Mouse (Mus musculus) hindbrain, postnatal 0 days (tissue): Measurements from ENCODE around the gene Tmem14a. TPM values are rescaled to one million over a fixed set of nuclear protein-coding genes. Genes with fewer than 3 reads are reported as not detected.
"Not testable (repeated sequence)": the region's sequence is repeated elsewhere in the genome, so short reads cannot be mapped to it uniquely, and the experiment has no call there.

Source experiments
- ATAC-seq: fragments of 200-750 bp; cut with Nextera tagmentation; 2 replicates; pipeline ENCODE4 v1.8.0; 2017; ENCODE audit warnings: mild to moderate bottlenecking, moderate TSS enrichment, moderate library complexity
- DNase-seq: peaks from one replicate; pipeline ENCODE4 v3.0.0-alpha.2; 2015; ENCODE audit warnings: low spot score
- H3K27ac ChIP-seq: fragments of 300-500 bp; sonication (generic); 2 replicates; pipeline ENCODE4 v1.5.1; 2014; ENCODE audit warnings: mild to moderate bottlenecking
- H3K27me3 ChIP-seq: fragments of 300-500 bp; sonication (generic); 2 replicates; pipeline ENCODE4 v1.6.1; 2014; ENCODE audit warnings: low read length, mixed read lengths; ENCODE audit not compliant: insufficient read depth
- H3K36me3 ChIP-seq: fragments of 300-500 bp; sonication (generic); 2 replicates; pipeline ENCODE4 v1.6.1; 2014; ENCODE audit warnings: low read length, mixed read lengths; ENCODE audit not compliant: insufficient read depth
- H3K4me1 ChIP-seq: fragments of 300-500 bp; sonication (generic); 2 replicates; pipeline ENCODE4 v1.6.1; 2014; ENCODE audit warnings: antibody characterized with exemption, low read length, mixed read lengths; ENCODE audit not compliant: insufficient read depth
- H3K4me2 ChIP-seq: fragments of 300-500 bp; sonication (generic); 2 replicates; pipeline ENCODE4 v1.6.1; 2014; ENCODE audit warnings: low read depth, mild to moderate bottlenecking, low read length, moderate library complexity, mixed read lengths
- H3K4me3 ChIP-seq: fragments of 300-500 bp; sonication (generic); 2 replicates; pipeline ENCODE4 v1.5.1; 2014; ENCODE audit warnings: low read length
- H3K9ac ChIP-seq: fragments of 300-500 bp; sonication (generic); replicated peaks from 2 replicates; pipeline ENCODE4 v1.6.1; 2014; ENCODE audit warnings: mild to moderate bottlenecking, low read length, moderate library complexity, mixed read lengths
- H3K9me3 ChIP-seq: fragments of 300-500 bp; sonication (generic); 2 replicates; pipeline ENCODE4 v1.6.1; 2016; ENCODE audit warnings: low read length, mixed read lengths
- CTCF ChIP-seq: IDR thresholded peaks from 2 replicates; pipeline ENCODE4 v1.5.1; 2016; ENCODE audit warnings: antibody characterized with exemption, control low read depth, low read depth
- WGBS: fragments of 180-500 bp; shearing (Covaris S2); extraction: QIAGEN DNeasy Blood & Tissue Kit; methylation state at CpG from one replicate; pipeline ENCODE4 v1.1.7; 2014; 5-methylcytosine and 5-hydroxymethylcytosine counted together
- polyA plus RNA-seq: library from polyadenylated mRNA; unstranded; fragments of >200 nt; fragmentation: Nextera tagmentation; extraction: Ambion mirVana; gene quantifications from 2 replicates; pipeline ENCODE4 v1.2.1, GENCODE M21; 2015
- total RNA-seq: library from RNA; depleted of rRNA; stranded (reverse); fragments of >200 nt; gene quantifications from 2 replicates; pipeline ENCODE4 v1.2.3, GENCODE M21; 2014; rRNA removed

The Tmem14a gene
- total and polyA plus RNA-seq, 2 experiments from 2014 or later = 18.7 to 27.8 TPM

DNA sequence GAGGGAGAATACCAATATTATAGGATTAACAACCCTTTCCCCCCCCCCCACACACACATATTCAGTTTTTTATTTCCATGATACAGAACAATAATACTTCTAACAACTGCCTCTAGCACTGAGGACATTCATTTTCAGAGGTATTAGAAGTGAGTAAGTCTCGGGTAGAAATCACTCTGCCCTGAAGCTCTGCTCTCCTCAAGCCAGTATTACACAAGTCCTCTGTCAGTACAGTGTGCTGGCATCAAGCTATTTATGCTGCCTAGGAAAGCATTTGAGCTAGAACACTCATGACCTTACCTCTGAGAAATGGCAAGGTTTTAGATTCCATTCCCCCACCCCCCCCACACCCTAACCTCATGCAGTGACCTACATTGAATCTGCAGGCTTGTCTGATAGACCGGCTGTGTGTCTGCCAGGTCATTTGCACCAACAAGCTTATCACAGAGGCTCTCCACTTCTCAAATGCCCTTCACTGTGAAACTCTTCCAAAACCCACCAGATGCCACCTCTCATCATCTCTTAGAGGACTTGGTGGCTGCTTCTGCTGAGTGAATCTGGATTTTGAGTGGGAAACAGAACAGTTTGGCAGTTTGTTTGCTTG, 56.2 kb downstream of the Tmem14a start:
- DNase-seq (no peak), ATAC-seq (no peak)
- Histone ChIP-seq H3K9ac (no peak overlapping the region), H3K4me3 (no peak overlapping the region), H3K36me3 (no peaks in the 10 kb centered on the region), H3K4me1 (no peaks in the 10 kb centered on the region), H3K4me2 (no peak overlapping the region), H3K27ac (no peak overlapping the region), H3K27me3 (no peaks in the 10 kb centered on the region), H3K9me3 (no peaks in the 10 kb centered on the region)
- TF ChIP-seq CTCF = no peak
- 64% methylated on average over 2 of the region's 2 CpGs for WGBS

GRCm38 (mm10) chr1:21275366-21275765, 57.0 kb downstream of the Tmem14a start:
- H3K4me2 ChIP-seq, H3K36me3 ChIP-seq, H3K9me3 ChIP-seq, ATAC-seq, H3K27me3 ChIP-seq, H3K4me1 ChIP-seq, H3K9ac ChIP-seq, H3K4me3 ChIP-seq, DNase-seq, H3K27ac ChIP-seq: not testable (repeated sequence)
- 86% methylated on average over 5 of the region's 5 CpGs for WGBS

DNA sequence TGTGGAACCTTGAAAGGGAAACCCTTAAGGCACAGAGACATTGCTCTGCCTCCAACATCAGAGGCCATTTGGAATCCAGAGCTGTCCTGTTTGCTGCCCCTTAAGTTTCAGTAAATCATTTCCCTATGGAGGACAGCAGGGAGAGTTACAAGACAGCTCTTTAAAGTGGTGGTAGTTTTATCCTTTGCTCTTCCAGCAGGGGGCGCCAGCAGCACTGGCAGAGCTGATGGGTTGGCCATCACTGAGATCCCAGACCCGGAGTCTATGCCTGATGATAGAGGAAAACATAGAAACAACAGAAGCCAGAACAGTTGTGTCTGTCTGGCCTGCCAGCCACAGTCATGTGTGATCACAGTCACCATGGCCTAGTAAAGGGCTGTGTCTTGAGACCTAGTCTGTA, 57.8 kb downstream of the Tmem14a start:
- not testable (repeated sequence) for DNase-seq, H3K9me3 ChIP-seq, H3K4me1 ChIP-seq, H3K4me3 ChIP-seq, H3K9ac ChIP-seq, H3K4me2 ChIP-seq, H3K36me3 ChIP-seq, H3K27ac ChIP-seq, H3K27me3 ChIP-seq, ATAC-seq
- 24% methylated on average over 2 of the region's 2 CpGs for WGBS

Other genes starting within 250 kb of the Tmem14a start
- 1.5 and 1.6 TPM in 2 replicates for gene Tram2, start 139.3 kb upstream of the Tmem14a start, total RNA-seq
- 1.7 and 1.9 TPM in 2 replicates for gene Tram2, start 139.3 kb upstream of the Tmem14a start, polyA plus RNA-seq
- 0.31 and 0.40 TPM in 2 replicates for gene Gsta3, start 22.0 kb downstream of the Tmem14a start, total RNA-seq
- gene Gsta3, start 22.0 kb downstream of the Tmem14a start, polyA plus RNA-seq = 0.74 and 0.78 TPM in 2 replicates
- gene Khdc1a, start 131.1 kb downstream of the Tmem14a start, total RNA-seq = not detected in 2 replicates
- not detected in 2 replicates for gene Khdc1a, start 131.1 kb downstream of the Tmem14a start, polyA plus RNA-seq
- not detected in 2 replicates for gene Khdc1c, start 149.8 kb downstream of the Tmem14a start, total RNA-seq
- not detected in 2 replicates for gene Khdc1c, start 149.8 kb downstream of the Tmem14a start, polyA plus RNA-seq
- not detected in 2 replicates for gene Khdc1b, start 165.0 kb downstream of the Tmem14a start, total RNA-seq
- 0.10 TPM in 1 of 2 replicates, not detected in the other for gene Khdc1b, start 165.0 kb downstream of the Tmem14a start, polyA plus RNA-seq